Mouse (Mus musculus): ENCODE data around the gene Nsun2. TPM values are rescaled to one million over a fixed set of nuclear protein-coding genes. Genes with fewer than 3 reads are reported as not detected.
"Not testable (repeated sequence)": the region's sequence is repeated elsewhere in the genome, so short reads cannot be mapped to it uniquely, and the experiment has no call there.

The Nsun2 gene
- polyA plus RNA-seq, 1 experiment from 2014 or later: 278 TPM

DNA sequence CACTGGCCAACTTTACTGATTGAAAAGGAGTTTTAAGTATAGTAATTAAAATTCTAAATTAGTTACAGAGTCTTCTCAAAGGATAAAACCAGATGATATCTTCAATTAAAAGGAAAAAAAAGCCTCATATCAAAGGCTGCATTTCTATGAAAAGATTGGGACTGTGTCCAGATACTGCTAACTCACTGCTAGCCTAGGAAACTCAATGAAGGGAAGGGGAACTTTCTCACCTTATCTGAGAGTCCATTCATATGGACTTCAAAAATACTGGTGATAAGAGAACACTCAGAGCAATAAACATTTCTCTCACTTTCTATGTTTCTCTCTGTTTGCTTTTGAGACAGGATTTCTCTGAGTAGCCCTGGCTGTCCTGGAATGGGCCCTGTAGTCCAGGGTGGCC, 31.0 kb downstream of the Nsun2 start:
- H3K27ac ChIP-seq (ENCODE audit: low read depth, low read length): no peak overlapping the region
- H3K27me3 ChIP-seq (replicated peaks; ENCODE audit: control insufficient read depth, insufficient read depth, low read length): no peaks in the 10 kb centered on the region; the same call in 1 of the 2 replicates
- no peak overlapping the region for H3K4me2 ChIP-seq
- H3K9me3 ChIP-seq (ENCODE audit: control insufficient read depth, low read length): no peaks in the 10 kb centered on the region
- no peak for DNase-seq (ENCODE audit: low spot score)
- H3K4me1 ChIP-seq (replicated peaks; ENCODE audit: control insufficient read depth, insufficient read depth, low read length): peaks cover 3% of the 10 kb centered on the region; the same call in 1 of the 2 replicates
- H3K36me3 ChIP-seq (ENCODE audit: control insufficient read depth, insufficient read depth, low read length): no peaks in the 10 kb centered on the region
- no peak overlapping the region for H3K9ac ChIP-seq (ENCODE audit: low read depth, low read length)
- no peak overlapping the region for H3K4me3 ChIP-seq (ENCODE audit: low read depth, low read length)
- ATAC-seq (replicated peaks; ENCODE audit: low FRiP score): no peak

DNA sequence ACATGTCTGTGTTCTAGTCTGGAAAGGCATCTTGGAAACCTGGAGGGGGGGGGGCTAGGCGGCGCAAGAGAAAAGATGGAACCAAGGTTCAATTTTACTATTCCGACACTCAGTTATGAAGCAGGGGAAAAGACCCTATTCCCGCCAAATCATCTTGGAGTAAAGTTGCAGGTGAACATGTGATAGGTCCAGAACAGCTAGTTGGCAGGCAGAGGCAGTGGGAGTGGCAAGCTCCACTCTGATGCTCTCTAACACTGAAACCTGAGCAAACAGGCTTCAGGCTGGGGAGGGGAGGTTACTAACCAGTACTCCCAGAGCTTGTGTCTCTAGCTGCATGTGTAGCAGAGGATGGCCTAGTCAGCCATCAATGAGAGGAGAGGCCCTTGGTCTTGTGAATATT, 31.9 kb downstream of the Nsun2 start:
- not testable (repeated sequence) for DNase-seq (ENCODE audit: low spot score); H3K9ac ChIP-seq (ENCODE audit: low read depth, low read length); H3K4me2 ChIP-seq; H3K4me1 ChIP-seq (replicated peaks; ENCODE audit: control insufficient read depth, insufficient read depth, low read length); H3K9me3 ChIP-seq (ENCODE audit: control insufficient read depth, low read length); H3K27ac ChIP-seq (ENCODE audit: low read depth, low read length); ATAC-seq (replicated peaks; ENCODE audit: low FRiP score); H3K4me3 ChIP-seq (ENCODE audit: low read depth, low read length); H3K27me3 ChIP-seq (replicated peaks; ENCODE audit: control insufficient read depth, insufficient read depth, low read length); H3K36me3 ChIP-seq (ENCODE audit: control insufficient read depth, insufficient read depth, low read length)
- WGBS: 83% methylated on average over 4 of the region's 4 CpGs

DNA sequence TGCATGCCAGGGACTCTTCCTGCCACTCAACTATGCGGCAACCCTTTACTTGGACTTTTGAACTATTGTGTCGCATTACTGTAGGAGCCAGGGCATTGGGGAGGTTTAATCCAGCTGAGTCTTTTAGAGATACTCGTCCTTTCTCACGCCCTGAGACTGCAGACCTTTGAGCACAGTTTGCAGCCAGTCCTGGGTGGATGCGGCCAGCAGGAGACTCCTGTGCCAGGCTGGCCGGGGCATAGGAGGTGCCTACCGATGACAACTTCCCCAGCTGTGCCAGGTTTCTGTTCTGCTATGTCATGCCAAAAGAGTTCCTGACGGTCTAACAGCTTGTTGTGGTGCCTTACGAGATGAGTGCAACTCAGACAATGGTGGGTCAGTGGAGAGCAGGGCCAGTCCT, 35.7 kb downstream of the Nsun2 start:
- Histone ChIP-seq H3K9ac (ENCODE audit: low read depth, low read length) (no peak overlapping the region), H3K36me3 (ENCODE audit: control insufficient read depth, insufficient read depth, low read length) (no peaks in the 10 kb centered on the region), H3K4me2 (no peak overlapping the region), H3K27ac (ENCODE audit: low read depth, low read length) (no peak overlapping the region), H3K4me1 (replicated peaks; ENCODE audit: control insufficient read depth, insufficient read depth, low read length) (no peaks in the 10 kb centered on the region), H3K4me3 (ENCODE audit: low read depth, low read length) (no peak overlapping the region), H3K9me3 (ENCODE audit: control insufficient read depth, low read length) (no peaks in the 10 kb centered on the region), H3K27me3 (replicated peaks; ENCODE audit: control insufficient read depth, insufficient read depth, low read length) (no peaks in the 10 kb centered on the region)
- WGBS: 78% methylated on average over 9 of the region's 9 CpGs
- ATAC-seq (replicated peaks; ENCODE audit: low FRiP score) (no peak), DNase-seq (ENCODE audit: low spot score) (no peak)

DNA sequence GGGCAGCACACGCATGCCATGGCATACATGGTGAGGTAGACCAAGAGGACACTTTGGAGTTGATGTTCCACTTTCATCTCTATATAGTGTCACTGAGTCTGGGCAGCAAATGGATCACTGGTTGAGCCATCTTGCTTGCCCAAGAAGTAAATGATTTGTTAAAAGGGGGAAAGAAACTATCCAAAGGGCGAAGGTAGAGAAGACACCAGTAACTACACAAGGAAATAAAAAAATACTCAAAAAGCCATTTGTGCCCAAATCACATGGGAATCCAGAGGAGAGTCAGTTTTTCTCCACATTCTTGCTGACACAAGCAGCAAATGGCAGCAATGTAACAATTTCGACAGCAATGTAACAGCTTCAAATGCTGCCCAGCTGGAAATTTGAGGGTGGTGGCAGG, 39.0 kb downstream of the Nsun2 start:
- 86% methylated on average over 3 of the region's 3 CpGs for WGBS
- H3K36me3 ChIP-seq (ENCODE audit: control insufficient read depth, insufficient read depth, low read length): no peaks in the 10 kb centered on the region
- H3K4me1 ChIP-seq (replicated peaks; ENCODE audit: control insufficient read depth, insufficient read depth, low read length): no peaks in the 10 kb centered on the region
- no peak overlapping the region for H3K27ac ChIP-seq (ENCODE audit: low read depth, low read length)
- H3K9ac ChIP-seq (ENCODE audit: low read depth, low read length): no peak overlapping the region
- H3K4me2 ChIP-seq: no peak overlapping the region
- H3K4me3 ChIP-seq (ENCODE audit: low read depth, low read length): no peak overlapping the region
- H3K9me3 ChIP-seq (ENCODE audit: control insufficient read depth, low read length): no peaks in the 10 kb centered on the region
- no peaks in the 10 kb centered on the region for H3K27me3 ChIP-seq (replicated peaks; ENCODE audit: control insufficient read depth, insufficient read depth, low read length)
- ATAC-seq (replicated peaks; ENCODE audit: low FRiP score): no peak
- DNase-seq (ENCODE audit: low spot score): no peak

DNA sequence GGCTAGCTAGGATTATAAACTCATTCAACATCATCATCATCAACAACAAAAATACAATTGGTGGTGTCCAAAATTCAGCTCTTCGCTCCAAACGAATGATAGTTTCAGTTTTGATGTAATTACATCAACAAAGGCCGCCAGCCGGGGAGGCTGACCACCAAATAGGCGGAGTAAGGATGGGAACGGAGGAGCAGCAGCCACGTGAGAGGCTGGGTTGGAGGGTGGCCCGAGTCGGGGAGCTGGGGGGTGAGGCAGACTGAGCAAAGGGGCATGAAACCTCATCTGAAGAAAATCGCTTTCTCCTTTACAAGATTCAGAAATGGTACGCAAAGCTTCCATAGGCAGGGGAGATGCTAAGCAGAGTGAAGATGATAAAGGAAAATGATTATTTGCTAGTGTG, 43.1 kb downstream of the Nsun2 start:
- no peaks in the 10 kb centered on the region for H3K36me3 ChIP-seq (ENCODE audit: control insufficient read depth, insufficient read depth, low read length)
- H3K27ac ChIP-seq (ENCODE audit: low read depth, low read length): no peak overlapping the region
- no peak overlapping the region for H3K4me3 ChIP-seq (ENCODE audit: low read depth, low read length)
- no peaks in the 10 kb centered on the region for H3K4me1 ChIP-seq (replicated peaks; ENCODE audit: control insufficient read depth, insufficient read depth, low read length)
- H3K4me2 ChIP-seq: no peak overlapping the region
- no peaks in the 10 kb centered on the region for H3K27me3 ChIP-seq (replicated peaks; ENCODE audit: control insufficient read depth, insufficient read depth, low read length)
- no peak overlapping the region for H3K9ac ChIP-seq (ENCODE audit: low read depth, low read length)
- ATAC-seq (replicated peaks; ENCODE audit: low FRiP score) (no peak), DNase-seq (ENCODE audit: low spot score) (no peak)
- WGBS: 71% methylated on average over 11 of the region's 11 CpGs
- H3K9me3 ChIP-seq (ENCODE audit: control insufficient read depth, low read length): no peaks in the 10 kb centered on the region

DNA sequence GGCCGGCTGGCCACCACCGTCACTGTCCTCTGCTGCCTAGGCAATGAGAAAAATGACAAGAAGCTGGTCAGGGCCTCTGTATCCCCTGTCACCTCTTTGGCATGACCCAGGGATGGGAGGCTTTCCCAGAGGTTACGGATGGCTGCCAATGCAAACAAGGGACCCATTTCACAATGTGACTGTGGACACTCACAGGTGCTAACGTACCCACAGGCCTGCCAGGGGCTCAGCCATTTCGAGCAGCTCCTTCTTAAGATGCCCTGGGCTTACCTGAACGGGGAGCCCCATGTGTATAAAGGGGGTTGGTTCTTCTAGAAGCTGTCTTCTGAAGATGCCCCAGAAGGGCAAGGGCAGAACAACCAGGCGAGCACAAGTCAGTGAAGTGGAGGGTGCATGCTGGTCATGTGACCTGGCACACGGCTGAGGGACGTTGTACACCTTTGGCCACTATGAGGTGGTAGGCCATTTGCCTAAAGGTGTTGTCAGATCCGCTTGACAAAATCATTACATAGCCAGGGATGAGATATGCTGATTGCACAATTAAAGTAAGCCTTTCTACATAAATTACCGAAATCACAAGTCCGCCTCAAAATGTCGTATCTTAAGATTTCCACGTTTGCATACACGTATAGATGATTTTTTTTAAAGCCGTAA, 43.8 kb downstream of the Nsun2 start:
- H3K36me3 ChIP-seq (ENCODE audit: control insufficient read depth, insufficient read depth, low read length): no peaks in the 10 kb centered on the region
- no peaks in the 10 kb centered on the region for H3K27me3 ChIP-seq (replicated peaks; ENCODE audit: control insufficient read depth, insufficient read depth, low read length)
- H3K4me1 ChIP-seq (replicated peaks; ENCODE audit: control insufficient read depth, insufficient read depth, low read length): no peaks in the 10 kb centered on the region
- DNase-seq (ENCODE audit: low spot score): no peak
- 86% methylated on average over 16 of the region's 16 CpGs for WGBS
- no peak overlapping the region for H3K9ac ChIP-seq (ENCODE audit: low read depth, low read length)
- H3K27ac ChIP-seq (ENCODE audit: low read depth, low read length): no peak overlapping the region
- no peak for ATAC-seq (replicated peaks; ENCODE audit: low FRiP score)
- H3K4me2 ChIP-seq: no peak overlapping the region
- H3K4me3 ChIP-seq (ENCODE audit: low read depth, low read length): no peak overlapping the region
- H3K9me3 ChIP-seq (ENCODE audit: control insufficient read depth, low read length): no peaks in the 10 kb centered on the region

DNA sequence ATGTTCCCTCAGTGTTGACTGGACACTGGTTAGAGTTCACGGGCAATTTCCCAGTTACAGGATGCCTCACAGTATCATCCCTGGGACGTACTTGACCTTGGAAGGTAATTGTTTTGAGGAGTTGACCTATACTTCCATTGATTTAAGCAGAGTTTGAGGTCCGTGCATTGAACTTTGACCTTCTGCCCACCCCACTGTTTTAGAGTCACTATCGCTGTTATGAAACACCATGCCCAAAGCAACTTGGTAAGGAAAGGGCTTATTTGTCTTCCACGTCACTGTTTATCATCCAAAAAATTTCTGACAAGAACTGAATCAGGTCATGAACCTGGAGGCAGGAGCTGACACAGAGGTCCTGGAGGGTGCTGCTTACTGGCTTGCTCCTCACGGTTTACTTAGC, 48.9 kb downstream of the Nsun2 start:
- Histone ChIP-seq H3K4me2 (no peak overlapping the region), H3K27me3 (replicated peaks; ENCODE audit: control insufficient read depth, insufficient read depth, low read length) (no peaks in the 10 kb centered on the region), H3K9me3 (ENCODE audit: control insufficient read depth, low read length) (no peaks in the 10 kb centered on the region), H3K36me3 (ENCODE audit: control insufficient read depth, insufficient read depth, low read length) (no peaks in the 10 kb centered on the region), H3K27ac (ENCODE audit: low read depth, low read length) (no peak overlapping the region), H3K4me3 (ENCODE audit: low read depth, low read length) (no peak overlapping the region), H3K4me1 (replicated peaks; ENCODE audit: control insufficient read depth, insufficient read depth, low read length) (no peaks in the 10 kb centered on the region), H3K9ac (ENCODE audit: low read depth, low read length) (no peak overlapping the region)
- DNase-seq (ENCODE audit: low spot score) (no peak), ATAC-seq (replicated peaks; ENCODE audit: low FRiP score) (no peak)
- 87% methylated on average over 6 of the region's 6 CpGs for WGBS

DNA sequence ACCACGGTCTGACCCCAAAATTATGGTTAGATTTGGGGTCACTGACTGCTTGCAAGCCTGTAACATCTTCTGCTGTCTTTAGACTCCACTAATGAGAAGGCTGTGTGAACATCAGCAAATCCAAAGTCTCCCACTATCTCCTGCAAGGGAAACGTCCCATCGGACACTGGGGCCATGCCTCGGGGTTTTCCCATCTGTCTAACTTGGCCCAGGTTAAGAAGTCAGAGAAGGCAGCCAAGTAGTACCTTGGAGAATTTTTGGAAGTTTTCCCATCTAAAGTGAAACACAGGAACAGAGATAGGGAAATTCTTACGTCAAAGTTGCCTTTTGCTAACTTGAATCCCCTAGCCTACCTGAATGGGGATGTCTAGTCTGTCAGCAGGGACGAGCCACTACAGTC, 50.0 kb downstream of the Nsun2 start:
- Histone ChIP-seq H3K36me3 (ENCODE audit: control insufficient read depth, insufficient read depth, low read length) (no peaks in the 10 kb centered on the region), H3K9me3 (ENCODE audit: control insufficient read depth, low read length) (no peaks in the 10 kb centered on the region), H3K27me3 (replicated peaks; ENCODE audit: control insufficient read depth, insufficient read depth, low read length) (no peaks in the 10 kb centered on the region), H3K27ac (ENCODE audit: low read depth, low read length) (no peak overlapping the region), H3K4me1 (replicated peaks; ENCODE audit: control insufficient read depth, insufficient read depth, low read length) (no peaks in the 10 kb centered on the region), H3K4me3 (ENCODE audit: low read depth, low read length) (no peak overlapping the region), H3K9ac (ENCODE audit: low read depth, low read length) (no peak overlapping the region), H3K4me2 (no peak overlapping the region)
- no peak for DNase-seq (ENCODE audit: low spot score)
- no peak for ATAC-seq (replicated peaks; ENCODE audit: low FRiP score)
- 85% methylated on average over 6 of the region's 6 CpGs for WGBS

DNA sequence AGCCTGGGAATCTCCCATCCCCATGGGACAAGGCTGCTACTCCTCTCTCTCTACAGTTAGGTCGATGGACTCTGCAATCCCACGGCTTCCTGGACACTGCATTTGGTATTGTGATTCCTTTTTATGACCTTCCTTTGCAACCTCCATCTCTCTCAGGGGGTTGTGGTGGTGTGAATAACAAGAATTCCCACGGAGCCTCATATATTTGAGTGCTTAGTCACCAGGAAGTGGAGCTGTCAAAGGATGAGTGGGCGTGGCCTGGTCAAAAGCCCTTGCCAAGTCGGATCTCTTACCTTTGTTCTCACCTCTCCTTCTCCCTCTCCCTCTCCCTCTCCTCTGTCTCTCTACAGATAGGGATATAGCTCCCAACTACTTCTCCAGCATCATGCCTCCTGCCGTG, 52.3 kb downstream of the Nsun2 start:
- ATAC-seq (replicated peaks; ENCODE audit: low FRiP score) (no peak), DNase-seq (ENCODE audit: low spot score) (no peak)
- H3K9ac ChIP-seq (ENCODE audit: low read depth, low read length): no peak overlapping the region
- no peak overlapping the region for H3K4me2 ChIP-seq
- no peak overlapping the region for H3K27ac ChIP-seq (ENCODE audit: low read depth, low read length)
- no peak overlapping the region for H3K4me3 ChIP-seq (ENCODE audit: low read depth, low read length)
- no peaks in the 10 kb centered on the region for H3K9me3 ChIP-seq (ENCODE audit: control insufficient read depth, low read length)
- 50% methylated on average over 6 of the region's 6 CpGs for WGBS
- H3K4me1 ChIP-seq (replicated peaks; ENCODE audit: control insufficient read depth, insufficient read depth, low read length): no peaks in the 10 kb centered on the region
- H3K36me3 ChIP-seq (ENCODE audit: control insufficient read depth, insufficient read depth, low read length): no peaks in the 10 kb centered on the region
- no peaks in the 10 kb centered on the region for H3K27me3 ChIP-seq (replicated peaks; ENCODE audit: control insufficient read depth, insufficient read depth, low read length)

Data from liver, embryonic 11.5 days (tissue).